Mouse (Mus musculus) urinary bladder, postnatal 10 days (tissue): Measurements from ENCODE around the gene Bcl2.

Experiments
- DNase-seq: peaks from one replicate; pipeline ENCODE4 v3.0.0; 2022; ENCODE audit warnings: low spot score

Bcl2 gene

DNA sequence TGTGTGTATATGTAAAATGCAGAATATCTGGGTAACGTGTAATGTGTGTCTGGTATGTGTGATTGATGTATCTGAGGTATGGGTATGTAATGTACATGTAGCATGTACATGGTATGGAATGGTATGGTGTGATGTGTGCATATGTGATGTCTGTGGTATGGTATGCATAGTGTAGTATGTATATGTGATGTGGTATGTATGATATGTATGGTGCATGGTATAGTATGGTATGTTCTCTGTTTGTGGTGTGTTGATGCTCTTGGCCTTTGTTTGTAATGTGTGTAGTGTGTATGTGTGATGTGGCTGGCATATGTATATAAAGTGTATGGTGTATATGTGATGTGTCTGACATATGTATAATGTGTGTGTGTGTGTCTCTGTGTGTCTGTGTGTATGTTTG, 206.5 kb downstream of the Bcl2 start:
- DNase-seq, result no peak

DNA sequence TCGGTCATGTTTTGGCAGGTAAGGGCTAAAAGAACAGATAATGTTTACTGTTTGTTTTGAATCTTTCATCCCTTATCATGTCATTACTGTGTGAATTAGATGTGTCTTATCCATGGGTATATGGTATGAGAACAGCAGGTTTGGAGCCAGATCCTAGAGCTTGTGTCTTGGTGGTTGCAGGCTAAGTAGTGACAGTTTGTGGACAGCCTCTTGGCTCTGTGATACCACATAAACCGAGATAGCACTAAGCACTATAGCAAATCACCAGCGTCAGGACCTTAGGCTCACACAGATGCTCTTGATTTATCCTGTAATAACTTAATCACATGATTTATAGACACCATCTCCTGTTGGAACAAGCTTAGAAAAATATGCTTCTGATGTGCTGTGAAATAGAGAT, 210.2 kb downstream of the Bcl2 start:
- no peak for DNase-seq

- no peak for DNase-seq
Observed at GRCm38 (mm10) chr1:106503407-106503806, 210.7 kb downstream of the Bcl2 start.

DNA sequence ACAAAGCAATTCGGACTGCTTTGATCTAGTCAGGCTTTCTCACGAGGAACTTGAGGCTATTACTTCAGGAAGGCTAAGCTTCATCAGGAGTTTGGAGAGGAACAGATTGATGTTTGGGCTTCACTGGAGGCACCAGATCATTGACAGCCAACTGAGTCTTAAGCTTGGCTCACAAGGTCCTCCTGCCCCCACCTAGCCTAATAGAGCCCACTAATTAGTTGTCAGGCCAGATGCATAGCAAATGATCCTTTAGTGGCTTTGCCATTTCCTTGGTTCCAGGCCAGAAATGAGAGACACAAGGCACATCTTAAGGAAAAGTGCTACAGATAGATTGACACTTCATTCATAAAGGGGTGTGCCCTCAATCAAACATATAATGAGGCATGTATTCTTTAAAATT, 216.1 kb downstream of the Bcl2 start:
- no peak for DNase-seq
